Mouse (Mus musculus) cerebellum, postnatal 4 days (tissue): Measurements from ENCODE around the gene Abcb4.
"Not testable (repeated sequence)": the region's sequence is repeated elsewhere in the genome, so short reads cannot be mapped to it uniquely, and the experiment has no call there.

Experiments used
- DNase-seq, 2 experiments: peaks; one replicate each; pipeline ENCODE4 v3.0.0; 2022; ENCODE audit warnings: low spot score in 2 of 2, mixed read lengths in 1 of 2

The Abcb4 gene

GRCm38 (mm10) chr5:8997513-8997895, 104.0 kb downstream of the Abcb4 start:
- DNase-seq: no peak

- no peak for DNase-seq
Measured at GRCm38 (mm10) chr5:8999108-8999507, 105.6 kb downstream of the Abcb4 start.

GRCm38 (mm10) chr5:9000006-9000405, 106.5 kb downstream of the Abcb4 start:
- DNase-seq: not testable (repeated sequence)

- DNase-seq: not testable (repeated sequence)
Measured at GRCm38 (mm10) chr5:9006585-9006984, 113.1 kb downstream of the Abcb4 start.
